Mouse (Mus musculus) limb, embryonic 10.5 days (tissue): ENCODE measurements at regions not wholly inside any gene's neighbourhood (a gene's known extent, or its start where the extent isn't known, plus 50 kb on each side); places are given as distances from the start of the nearest gene placed in this dataset.

Source experiments
- DNase-seq: peaks from one replicate; pipeline ENCODE4 v3.0.0-alpha.2; 2017; ENCODE audit warnings: low spot score
- H3K27ac ChIP-seq: fragments of 300-500 bp; sonication (generic); 2 replicates; pipeline ENCODE4 v1.5.1; 2016; ENCODE audit warnings: mild to moderate bottlenecking
- H3K27me3 ChIP-seq: fragments of 300-500 bp; sonication (generic); 2 replicates; pipeline ENCODE4 v1.6.1; 2016; ENCODE audit warnings: low read depth, mild to moderate bottlenecking; ENCODE audit not compliant: poor library complexity, severe bottlenecking
- H3K36me3 ChIP-seq: fragments of 300-500 bp; sonication (generic); 2 replicates; pipeline ENCODE4 v1.6.1; 2016; ENCODE audit warnings: mild to moderate bottlenecking, moderate library complexity
- H3K4me1 ChIP-seq: fragments of 300-500 bp; sonication (generic); 2 replicates; pipeline ENCODE4 v1.6.1; 2016
- H3K4me3 ChIP-seq: fragments of 300-500 bp; sonication (generic); 2 replicates; pipeline ENCODE4 v1.5.1; 2016; ENCODE audit warnings: mild to moderate bottlenecking, moderate library complexity
- H3K9me3 ChIP-seq: fragments of 300-500 bp; sonication (generic); replicated peaks from 2 replicates; pipeline ENCODE4 v1.6.1; 2016; ENCODE audit warnings: mild to moderate bottlenecking
- WGBS: fragments of 180-500 bp; shearing (Covaris S2); methylation state at CpG from one replicate; pipeline ENCODE4 v1.1.7; 2016; 5-methylcytosine and 5-hydroxymethylcytosine counted together

- WGBS, result 89% methylated on average over 3 of the region's 3 CpGs
- DNase-seq, result no peak
- no peaks in the 10 kb centered on the region for H3K9me3 ChIP-seq
Observed at GRCm38 (mm10) chrX:70953022-70953421, 97.0 kb upstream of the Mamld1 start.

More at GRCm38 (mm10) chrX:70953022-70953421, 97.0 kb upstream of the Mamld1 start:
- H3K4me3 ChIP-seq, result no peak overlapping the region
- no peaks in the 10 kb centered on the region for H3K4me1 ChIP-seq
- H3K27me3 ChIP-seq, result peaks cover 41% of the 10 kb centered on the region
- no peak overlapping the region for H3K27ac ChIP-seq
- no peaks in the 10 kb centered on the region for H3K36me3 ChIP-seq
